Mouse (Mus musculus): ENCODE results near the gene Gm9887.

Gene Gm9887

DNA sequence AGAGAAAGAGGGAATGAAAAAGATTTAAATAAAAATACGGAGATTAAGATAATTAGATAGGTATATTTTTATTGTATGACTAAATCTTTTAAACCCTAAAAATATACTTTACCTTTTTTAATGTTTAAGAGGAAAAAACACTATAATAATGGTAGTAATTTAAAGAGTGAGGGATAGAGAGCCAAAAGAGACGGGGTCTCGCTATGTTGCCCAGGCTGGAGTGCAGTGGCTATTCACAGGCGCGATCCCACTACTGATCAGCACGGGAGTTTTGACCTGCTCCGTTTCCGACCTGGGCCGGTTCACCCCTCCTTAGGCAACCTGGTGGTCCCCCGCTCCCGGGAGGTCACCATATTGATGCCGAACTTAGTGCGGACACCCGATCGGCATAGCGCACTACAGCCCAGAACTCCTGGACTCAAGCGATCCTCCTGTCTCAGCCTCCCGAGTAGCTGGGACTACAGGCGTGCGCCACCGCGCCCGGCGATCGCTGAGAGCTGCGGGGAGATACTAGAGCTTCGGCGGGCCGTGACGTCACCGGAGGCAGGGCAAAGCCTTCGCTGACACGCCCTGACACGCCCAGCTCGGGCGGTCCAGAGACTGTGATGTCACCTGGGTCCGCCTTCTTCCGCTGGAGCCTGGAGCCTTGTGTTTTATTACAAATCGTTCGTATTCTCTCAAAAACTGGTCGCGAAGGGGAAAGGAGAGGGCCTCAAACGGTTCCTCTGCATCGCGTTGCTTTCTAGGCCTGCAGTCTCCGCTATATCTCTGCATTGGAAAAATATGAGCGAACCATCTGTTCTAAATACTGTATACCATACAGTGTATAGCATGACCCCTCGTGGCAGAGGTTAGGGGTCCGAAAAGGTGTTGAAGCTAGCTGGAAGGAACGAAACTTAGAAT, 11.0 kb downstream of the Gm9887 start:
- peak; percentile 99 to 100 for DNase-seq (ENCODE audit: low read depth in 1 of 2, low spot score in 2 of 2)

DNA sequence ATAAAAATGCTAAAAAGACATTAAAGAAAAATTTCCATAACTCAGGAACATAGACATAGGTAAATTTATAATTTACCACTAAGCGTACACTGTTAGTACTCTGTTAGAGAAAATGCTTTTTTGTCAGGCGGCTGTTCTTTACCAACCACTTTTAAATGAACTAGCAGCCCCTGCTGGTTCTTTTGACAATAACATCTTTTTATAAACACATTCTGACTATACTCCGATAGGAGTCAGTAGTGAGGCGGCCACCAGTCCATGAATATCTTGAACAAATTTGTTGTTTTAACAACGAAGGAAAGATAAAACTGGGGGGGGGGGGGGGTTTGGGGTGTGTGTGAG, 11.6 kb downstream of the Gm9887 start:
- peak; percentile 45 to 72 for DNase-seq (ENCODE audit: low read depth in 1 of 2, low spot score in 2 of 2)

DNA sequence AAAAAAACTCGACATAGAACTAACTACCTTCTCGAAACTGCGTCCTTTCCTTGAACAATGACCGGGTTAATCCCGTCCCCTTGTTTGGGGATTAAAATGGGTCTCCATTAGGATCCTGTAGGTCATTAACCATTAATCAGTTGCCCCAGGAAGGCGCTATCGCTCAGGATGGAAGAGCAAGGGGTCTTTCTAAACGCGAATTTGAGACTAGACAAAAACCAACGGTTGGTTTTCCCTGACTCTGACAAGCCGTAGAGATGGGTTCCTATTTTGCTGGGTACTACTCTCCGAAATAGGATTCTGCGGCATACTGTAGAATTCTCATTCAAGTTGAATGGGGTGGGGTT, 15.0 kb downstream of the Gm9887 start:
- no peak for DNase-seq (ENCODE audit: low read depth in 1 of 2, low spot score in 2 of 2)

DNA sequence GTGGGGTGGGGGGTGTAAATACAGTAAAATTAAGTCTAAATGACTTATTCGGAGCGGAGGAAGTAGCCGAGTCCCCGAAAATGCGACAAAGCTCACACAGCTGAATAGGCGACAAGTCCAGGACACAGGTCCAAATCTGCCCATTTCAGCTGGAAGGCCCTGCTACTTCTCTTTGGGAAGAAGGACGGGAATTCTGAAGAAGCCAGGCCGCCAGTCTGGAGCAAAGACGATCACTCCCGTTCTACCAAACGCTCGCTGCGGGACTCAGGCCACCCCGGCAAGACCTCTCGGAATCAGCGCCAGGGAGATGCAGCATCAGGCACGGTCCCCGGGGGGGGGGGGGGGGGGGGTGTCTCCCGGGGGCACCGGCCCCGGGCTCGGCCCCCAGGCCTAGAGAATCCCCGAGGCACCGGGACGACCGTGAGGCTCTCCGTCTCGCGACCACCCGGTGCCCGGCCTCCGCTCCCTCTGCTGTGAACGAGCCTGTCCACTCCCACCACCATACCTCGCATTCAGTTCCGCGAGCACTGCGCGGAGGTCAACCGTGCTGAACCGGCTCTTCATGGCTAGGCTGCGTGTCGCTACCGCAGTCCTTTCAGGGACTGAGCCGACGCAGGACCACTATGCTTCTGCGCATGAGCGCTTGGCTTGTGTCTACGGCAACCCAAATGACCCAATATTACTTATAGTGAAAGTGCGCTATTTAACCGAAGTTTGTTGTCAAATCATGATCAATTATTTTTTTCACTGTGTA, 15.5 kb downstream of the Gm9887 start, which contains the start of gene Nemf:
Gene Nemf, minus strand, starts transcription at position 620 of the 754 bp plus-strand sequence.
- DNase-seq (ENCODE audit: low read depth in 1 of 2, low spot score in 2 of 2), result peak; percentile 41 to 67

DNA sequence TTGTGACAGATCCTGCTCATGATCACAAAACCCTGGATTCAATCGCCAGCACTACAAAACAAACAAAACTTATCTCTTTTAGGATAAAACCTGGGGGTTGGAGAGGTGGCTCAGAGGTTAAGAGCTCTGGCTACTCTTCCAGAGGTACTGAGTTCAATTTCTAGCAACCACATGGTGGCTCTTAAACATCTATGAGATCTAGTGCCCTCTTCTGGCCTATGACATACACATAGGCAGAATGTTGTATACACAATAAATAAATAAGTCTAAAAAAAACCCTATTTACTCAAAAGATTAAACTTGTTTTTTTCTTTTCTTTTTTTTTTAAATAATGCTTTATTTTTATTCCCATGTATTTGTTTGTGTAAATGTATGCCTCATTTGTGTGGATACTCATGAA, 20.6 kb downstream of the Gm9887 start:
- no peak for DNase-seq (ENCODE audit: low read depth in 1 of 2, low spot score in 2 of 2)

DNA sequence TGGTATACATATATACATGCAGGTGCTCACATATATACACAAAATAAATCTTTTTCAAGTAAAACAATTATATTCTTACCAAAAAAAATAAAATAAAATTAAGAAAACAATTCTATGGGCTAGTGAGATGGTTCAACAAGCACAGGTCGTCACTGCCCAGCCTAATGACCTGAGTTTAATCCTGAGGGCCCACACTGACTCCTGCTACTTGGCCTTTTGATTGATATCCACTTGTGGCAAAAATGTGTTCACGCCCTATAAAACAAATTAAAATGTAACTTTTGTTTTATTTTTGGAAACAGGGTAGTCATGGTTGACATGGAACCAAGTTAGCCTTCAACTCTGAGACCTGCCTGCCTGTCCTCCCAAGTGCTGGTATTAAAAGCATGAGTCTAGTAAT, 22.3 kb downstream of the Gm9887 start:
- no peak for DNase-seq (ENCODE audit: low read depth in 1 of 2, low spot score in 2 of 2)

DNA sequence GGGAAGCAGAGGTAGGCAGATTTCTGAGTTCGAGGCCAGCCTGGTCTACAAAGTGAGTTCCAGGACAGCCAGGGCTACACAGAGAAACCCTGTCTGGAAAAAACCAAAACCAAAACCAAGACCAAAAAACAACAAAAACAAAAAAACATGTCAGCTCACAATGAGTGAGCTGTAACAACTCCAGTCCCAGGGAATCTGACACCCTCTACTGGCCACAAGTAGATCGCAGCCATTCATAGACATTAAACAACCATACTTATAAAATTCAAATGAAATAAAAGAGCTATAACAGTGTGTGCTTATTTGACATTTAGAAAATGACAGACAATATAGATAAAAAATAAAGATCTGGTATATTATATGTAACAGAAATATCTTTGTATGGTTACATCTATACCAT, 38.7 kb downstream of the Gm9887 start:
- no peak for DNase-seq (ENCODE audit: low read depth in 1 of 2, low spot score in 2 of 2)

DNA sequence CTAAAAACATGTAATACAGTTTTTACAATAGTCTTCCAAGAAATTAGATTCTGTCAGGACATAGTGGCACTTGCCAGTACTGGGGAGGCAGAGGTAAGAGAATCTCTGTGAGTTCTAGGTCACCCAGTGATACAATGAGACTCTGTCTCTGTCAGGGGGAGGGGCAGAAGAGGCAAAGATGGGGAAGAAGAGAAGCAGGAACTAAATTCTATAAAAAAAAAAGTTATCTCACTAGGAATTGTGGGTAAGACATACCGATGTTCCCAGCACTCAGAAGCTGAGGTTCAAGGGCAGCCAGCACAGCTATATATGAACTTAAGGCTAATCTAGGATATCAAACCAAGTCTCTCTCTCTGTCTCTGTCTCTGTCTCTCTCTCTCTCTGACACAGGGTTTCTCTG, 40.1 kb downstream of the Gm9887 start:
- DNase-seq (ENCODE audit: low read depth in 1 of 2, low spot score in 2 of 2), result no peak

DNA sequence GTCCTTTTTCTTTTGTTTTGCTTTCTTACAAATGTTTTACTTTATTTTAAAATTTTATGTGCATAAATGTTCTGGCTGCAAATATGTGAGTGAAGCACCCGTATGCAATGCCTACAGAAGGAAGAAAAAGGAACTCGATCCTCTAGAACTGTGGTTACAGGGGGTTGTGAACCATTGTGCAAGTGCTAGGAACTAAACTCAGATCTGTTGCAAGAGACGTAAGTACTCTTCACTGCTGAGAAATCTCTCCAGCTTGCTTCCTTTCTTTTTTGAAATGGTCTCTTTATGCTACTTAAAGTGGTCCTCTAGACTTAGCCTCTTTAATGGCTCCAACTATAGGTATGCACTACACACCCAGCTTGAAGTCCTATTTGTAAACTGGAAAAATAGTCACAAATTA, 41.1 kb downstream of the Gm9887 start:
- DNase-seq (ENCODE audit: low read depth in 1 of 2, low spot score in 2 of 2), result peak; percentile 6 to 23
